Mouse (Mus musculus): ENCODE results near the gene Atf7ip. TPM values are rescaled to one million over a fixed set of nuclear protein-coding genes. Genes with fewer than 3 reads are reported as not detected.

Gene Atf7ip
- total RNA-seq, 2 experiments from 2014 or later, result 119 to 123 TPM

DNA sequence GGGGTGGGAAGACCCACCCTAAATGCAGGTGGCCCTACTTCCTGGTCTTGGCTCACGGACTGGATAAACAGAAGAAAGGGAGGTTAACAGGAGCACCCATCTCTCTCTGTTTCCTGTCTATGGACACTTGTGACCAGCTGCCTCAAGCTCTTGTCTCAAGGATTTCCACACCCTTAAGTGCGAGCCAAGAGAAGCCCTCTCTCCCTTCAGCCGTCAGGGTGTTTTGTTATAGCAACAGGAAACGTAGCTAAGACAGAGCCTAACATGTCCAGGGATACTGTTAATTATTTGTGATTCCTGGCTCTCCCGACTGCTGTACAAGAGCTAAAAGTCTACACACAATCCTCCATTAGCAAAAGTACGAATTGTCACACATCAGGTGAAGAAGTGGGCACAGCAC lies 127.8 kb downstream of the Atf7ip start:
- no peak for DNase-seq (ENCODE audit: low spot score in 2 of 2)

DNA sequence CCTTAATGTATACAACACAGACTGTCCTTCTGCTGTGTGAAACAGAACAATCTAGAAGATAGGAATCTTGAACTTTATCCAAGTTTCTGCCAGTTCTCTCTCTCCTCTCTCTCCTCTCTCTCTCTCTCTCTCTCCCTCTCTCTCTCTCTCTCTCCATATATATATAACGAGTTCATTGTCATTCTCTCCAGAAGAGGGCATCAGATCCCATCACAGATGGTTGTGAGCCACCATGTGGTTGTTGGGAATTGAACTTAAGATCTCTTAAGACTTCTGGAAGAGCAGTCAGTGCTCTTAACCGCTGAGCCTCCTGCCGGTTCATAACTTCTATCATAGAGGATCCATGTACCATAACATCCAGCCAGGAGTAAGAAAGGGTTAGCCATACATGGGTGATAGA lies 129.0 kb downstream of the Atf7ip start:
- DNase-seq (ENCODE audit: low spot score in 2 of 2), result no peak

GRCm38 (mm10) chr6:136644171-136644570 lies 138.2 kb downstream of the Atf7ip start:
- DNase-seq (ENCODE audit: low spot score in 2 of 2), result no peak

- no peak for DNase-seq (ENCODE audit: low spot score in 2 of 2)
These were observed 139.8 kb downstream of the Atf7ip start for GRCm38 (mm10) chr6:136645754-136646153.

DNA sequence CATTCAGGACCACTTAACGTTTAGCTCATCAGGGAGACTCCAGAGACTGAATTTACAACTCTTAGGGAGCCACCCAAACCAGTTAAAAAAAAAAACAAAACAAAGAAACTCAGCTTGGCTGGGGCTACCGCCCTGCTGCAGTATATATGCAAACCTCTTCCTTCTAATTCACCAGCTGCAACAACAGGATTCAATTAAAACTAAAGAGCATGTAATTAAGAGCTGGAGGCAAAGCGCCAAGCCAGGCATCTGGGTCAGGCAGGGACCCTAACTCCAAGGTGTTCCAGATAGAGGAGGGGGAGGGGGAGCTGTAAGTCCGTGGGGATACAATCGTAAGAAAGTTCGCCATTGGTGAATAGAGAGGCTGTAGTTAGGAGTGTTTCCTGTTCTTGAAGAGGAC lies 140.2 kb downstream of the Atf7ip start:
- DNase-seq (ENCODE audit: low spot score in 2 of 2), result no peak

DNA sequence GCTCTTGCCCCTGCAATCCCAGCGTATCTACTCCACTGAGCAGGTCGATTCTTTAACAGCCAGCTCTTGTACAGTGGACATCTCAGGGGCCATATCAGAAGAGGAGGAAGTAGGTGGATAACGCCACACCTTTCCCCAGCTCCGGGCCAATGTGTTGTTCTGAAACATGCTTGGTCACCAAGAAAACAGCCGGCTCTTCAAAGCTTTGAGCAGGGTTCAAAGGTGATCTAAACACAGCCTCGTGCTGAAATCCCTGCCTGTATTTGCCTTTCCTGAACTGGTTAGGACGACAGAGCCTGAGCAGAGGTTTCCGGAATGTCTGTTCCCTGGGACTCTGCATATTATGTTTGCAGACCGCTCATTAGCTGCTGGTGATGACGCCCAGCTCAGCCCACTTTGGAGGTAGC lies 141.5 kb downstream of the Atf7ip start:
- no peak for DNase-seq (ENCODE audit: low spot score in 2 of 2)

DNA sequence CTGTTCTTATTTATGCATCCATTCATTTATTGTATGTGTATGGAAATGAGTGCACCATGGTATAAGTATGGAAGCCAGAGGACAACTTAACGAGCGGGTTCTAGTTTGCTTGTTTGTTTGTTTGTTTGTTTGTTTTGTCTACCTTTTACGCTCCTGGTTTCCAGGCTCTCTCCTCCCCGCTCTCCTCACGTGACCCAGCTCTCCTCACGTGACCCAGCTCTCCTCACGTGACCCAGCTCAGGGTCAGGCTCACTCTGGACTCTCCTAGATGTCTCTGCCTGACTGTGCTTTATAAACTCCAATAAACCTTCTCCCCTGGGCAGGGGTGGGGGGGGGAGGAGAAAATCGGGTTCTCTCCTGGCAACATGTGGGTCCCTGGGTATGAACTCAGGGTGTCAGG lies 144.7 kb downstream of the Atf7ip start:
- DNase-seq (ENCODE audit: low spot score in 2 of 2), result no peak

GRCm38 (mm10) chr6:136653331-136653730 lies 147.4 kb downstream of the Atf7ip start:
- DNase-seq (ENCODE audit: low spot score in 2 of 2), result no peak

- no peak for DNase-seq (ENCODE audit: low spot score in 2 of 2)
These were observed 148.5 kb downstream of the Atf7ip start for GRCm38 (mm10) chr6:136654470-136654869.

DNA sequence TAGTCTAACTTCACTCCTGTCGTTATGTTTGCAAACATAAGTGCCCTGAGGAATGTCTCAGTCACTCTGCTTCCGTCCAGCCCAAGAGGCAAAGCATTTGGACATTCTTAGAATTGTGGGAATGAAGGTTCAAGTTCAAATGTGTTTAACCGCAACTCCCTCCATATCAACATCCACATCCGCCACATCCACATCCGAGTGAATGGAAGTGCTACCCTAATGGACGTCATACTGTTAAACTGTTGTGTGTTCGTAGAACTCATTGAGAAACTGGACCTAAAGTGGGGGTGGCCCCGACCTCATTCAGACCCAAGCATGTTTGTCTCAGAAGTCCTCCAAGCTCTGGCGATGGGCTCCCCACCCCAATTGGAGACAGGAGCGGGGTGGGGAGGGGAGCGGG lies 149.8 kb downstream of the Atf7ip start:
- no peak for DNase-seq (ENCODE audit: low spot score in 2 of 2)

DNA sequence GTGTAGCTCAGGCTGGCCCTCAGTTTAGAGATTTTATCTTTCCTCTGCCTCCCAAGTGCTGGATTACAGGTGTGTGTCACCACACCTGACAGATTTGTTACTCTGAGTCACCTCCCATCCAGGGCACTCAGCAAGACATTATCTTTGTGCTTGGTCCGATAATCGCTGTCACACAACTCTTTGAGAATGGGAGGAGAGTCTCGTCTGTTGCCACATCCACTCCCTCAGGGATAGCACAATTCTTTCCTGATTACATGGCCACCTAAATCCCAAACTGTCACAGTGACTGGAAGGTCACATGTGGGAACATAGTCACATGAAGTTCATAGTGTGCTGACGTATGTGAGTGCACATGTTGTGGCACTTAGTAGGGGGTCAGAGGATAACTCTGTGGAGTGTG lies 152.3 kb downstream of the Atf7ip start:
- DNase-seq (ENCODE audit: low spot score in 2 of 2), result no peak

DNA sequence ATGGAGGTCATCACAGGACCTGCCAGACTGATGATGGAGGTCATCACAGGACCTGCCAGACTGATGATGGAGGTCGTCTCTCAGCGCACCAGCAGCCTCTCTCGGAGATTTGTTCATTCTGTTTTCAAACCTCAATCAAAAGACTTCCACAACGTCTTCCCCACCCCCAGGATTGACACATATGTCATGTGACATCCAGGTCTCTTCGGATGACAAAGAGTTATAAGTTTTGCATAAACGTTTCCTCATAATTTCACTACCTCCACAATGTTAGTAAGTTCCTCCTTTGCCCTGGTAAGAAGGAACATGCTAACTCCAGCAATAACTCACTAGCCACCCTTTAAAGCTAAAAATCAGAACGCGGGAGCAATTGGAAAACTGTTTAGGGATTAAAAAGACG lies 153.3 kb downstream of the Atf7ip start:
- DNase-seq (ENCODE audit: low spot score in 2 of 2), result no peak

Other genes with a start within 250 kb of the Atf7ip start
- gene Gm8994, start 178.6 kb upstream of the Atf7ip start, total RNA-seq (2021), result not detected
- under 1 TPM in 1 of 2 experiments, not detected in 1; 0.73 TPM for gene E330021D16Rik, start 90.6 kb upstream of the Atf7ip start, total RNA-seq (2021)
- 10 to 100 TPM; 36.6 to 51.5 TPM for gene Plbd1, start 155.8 kb downstream of the Atf7ip start, total RNA-seq (2021)

Measured in adrenal gland, postnatal 4 days (tissue).